Mouse (Mus musculus) midbrain, embryonic 16.5 days (tissue): ENCODE results near the gene Csrp1. TPM values are rescaled to one million over a fixed set of nuclear protein-coding genes. Genes with fewer than 3 reads are reported as not detected.

ENCODE experiments used
- ATAC-seq: fragments of 200-750 bp; cut with Nextera tagmentation; 2 replicates; pipeline ENCODE4 v1.8.0; 2017; ENCODE audit warnings: moderate TSS enrichment
- H3K27ac ChIP-seq: fragments of 300-500 bp; sonication (generic); 2 replicates; pipeline ENCODE4 v1.5.1; 2014; ENCODE audit warnings: mild to moderate bottlenecking, low read length, mixed read lengths
- H3K27me3 ChIP-seq: fragments of 300-500 bp; sonication (generic); 2 replicates; pipeline ENCODE4 v1.6.1; 2014; ENCODE audit warnings: low read depth, low read length, mixed read lengths; ENCODE audit not compliant: control insufficient read depth, insufficient read depth
- H3K36me3 ChIP-seq: fragments of 300-500 bp; sonication (generic); 2 replicates; pipeline ENCODE4 v1.6.1; 2014; ENCODE audit warnings: mild to moderate bottlenecking, low read length, moderate library complexity, mixed read lengths; ENCODE audit not compliant: control insufficient read depth, insufficient read depth
- H3K4me1 ChIP-seq: fragments of 300-500 bp; sonication (generic); 2 replicates; pipeline ENCODE4 v1.6.1; 2014; ENCODE audit warnings: mild to moderate bottlenecking, low read length, mixed read lengths; ENCODE audit not compliant: control insufficient read depth, insufficient read depth
- H3K4me2 ChIP-seq: fragments of 300-500 bp; sonication (generic); 2 replicates; pipeline ENCODE4 v1.6.1; 2014; ENCODE audit warnings: mild to moderate bottlenecking, low read length, mixed read lengths
- H3K4me3 ChIP-seq: fragments of 300-500 bp; sonication (generic); 2 replicates; pipeline ENCODE4 v1.5.1; 2014; ENCODE audit warnings: low read depth, mild to moderate bottlenecking, low read length, moderate library complexity, mixed read lengths
- H3K9ac ChIP-seq: fragments of 300-500 bp; sonication (generic); 2 replicates; pipeline ENCODE4 v1.6.1; 2014; ENCODE audit warnings: low read depth, low read length, mixed read lengths
- H3K9me3 ChIP-seq: fragments of 300-500 bp; sonication (generic); replicated peaks from 2 replicates; pipeline ENCODE4 v1.6.1; 2014; ENCODE audit warnings: mild to moderate bottlenecking, low read length, mixed read lengths; ENCODE audit not compliant: control insufficient read depth, poor library complexity, severe bottlenecking
- WGBS: fragments of 180-500 bp; shearing (Covaris S2); extraction: QIAGEN DNeasy Blood & Tissue Kit; methylation state at CpG from one replicate; pipeline ENCODE4 v1.1.7; 2014; 5-methylcytosine and 5-hydroxymethylcytosine counted together
- polyA plus RNA-seq: library from polyadenylated mRNA; unstranded; fragments of >200 nt; fragmentation: Nextera tagmentation; extraction: Ambion mirVana; gene quantifications from 2 replicates; pipeline ENCODE4 v1.2.1, GENCODE M21; 2015

The Csrp1 gene
- polyA plus RNA-seq, 1 experiment from 2014 or later, result 13.1 TPM

DNA sequence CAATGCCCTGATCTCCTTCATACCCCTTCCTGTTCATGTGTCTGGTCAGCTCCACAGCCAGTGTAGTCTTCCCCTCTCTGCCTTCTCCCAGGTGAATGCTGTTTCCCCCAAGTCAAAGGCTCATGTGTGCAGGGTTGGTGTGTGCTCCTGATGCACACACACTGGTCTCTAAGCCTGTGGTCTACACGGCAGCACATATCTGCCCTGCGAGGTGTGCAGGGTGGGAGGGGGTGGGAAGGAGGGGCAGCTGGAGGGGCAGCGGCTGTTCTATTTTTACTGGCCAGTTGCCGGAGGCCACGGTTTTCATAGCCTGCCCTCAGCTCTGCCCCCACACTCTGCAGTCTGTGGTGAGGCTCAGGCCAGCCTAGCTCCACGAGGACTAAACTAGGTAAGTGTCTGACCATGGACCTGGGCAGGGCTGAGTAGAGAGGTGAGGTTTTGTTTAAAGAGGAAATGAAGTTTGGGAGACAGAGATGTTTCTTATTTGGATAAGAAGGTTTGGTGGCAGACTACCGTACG, 79.3 kb downstream of the Csrp1 start:
- H3K4me3 ChIP-seq, result no peak overlapping the region
- no peaks in the 10 kb centered on the region for H3K9me3 ChIP-seq
- no peak overlapping the region for H3K4me2 ChIP-seq
- no peaks in the 10 kb centered on the region for H3K27me3 ChIP-seq
- WGBS, result 75% methylated on average over 8 of the region's 8 CpGs
- no peaks in the 10 kb centered on the region for H3K36me3 ChIP-seq
- peaks cover 1% of the 10 kb centered on the region; the same call in 1 of the 2 replicates for H3K4me1 ChIP-seq
- ATAC-seq, result no peak
- no peak overlapping the region for H3K9ac ChIP-seq
- H3K27ac ChIP-seq, result no peak overlapping the region

DNA sequence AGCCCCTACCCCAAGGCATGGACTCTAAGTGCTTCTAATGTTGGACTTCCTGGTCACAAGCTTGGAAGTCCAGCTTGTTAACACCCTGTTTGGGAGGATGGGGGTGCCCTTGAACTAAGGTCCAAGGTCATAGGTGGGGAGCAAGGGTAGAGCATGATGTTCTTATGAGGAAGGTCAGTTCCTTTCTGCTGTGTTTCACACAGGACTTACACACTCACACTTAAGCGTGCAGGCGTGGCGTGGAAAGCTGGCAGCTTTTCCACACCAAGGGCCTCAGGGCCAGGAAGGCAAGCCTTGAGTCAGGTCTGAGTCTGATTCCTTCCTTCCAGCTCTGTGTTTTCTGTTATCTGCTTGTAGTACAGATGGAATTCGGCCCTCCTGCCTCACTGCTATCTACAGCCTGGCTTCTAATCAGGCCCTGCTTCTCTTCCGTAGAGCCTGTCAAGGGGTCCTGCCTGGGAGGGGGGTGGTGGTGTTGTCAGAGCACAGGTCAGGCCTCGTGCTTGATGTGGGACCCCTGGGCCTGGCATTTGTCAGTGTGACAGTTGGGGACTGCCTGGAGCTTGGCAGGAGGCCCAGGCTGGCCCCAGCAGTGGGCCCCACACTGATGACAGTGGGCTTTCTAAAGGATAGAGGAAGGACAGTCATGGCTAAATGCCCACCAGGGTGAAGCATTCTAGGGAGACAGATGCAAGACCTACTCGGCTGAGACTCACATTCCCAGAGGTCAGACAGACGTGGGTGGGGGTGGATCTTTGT, 80.5 kb downstream of the Csrp1 start:
- no peaks in the 10 kb centered on the region for H3K9me3 ChIP-seq
- H3K36me3 ChIP-seq, result no peaks in the 10 kb centered on the region
- H3K27me3 ChIP-seq, result no peaks in the 10 kb centered on the region
- no peak overlapping the region for H3K9ac ChIP-seq
- H3K4me3 ChIP-seq, result no peak overlapping the region
- H3K4me2 ChIP-seq, result no peak overlapping the region
- WGBS, result 52% methylated on average over 8 of the region's 8 CpGs
- H3K27ac ChIP-seq, result no peak overlapping the region
- H3K4me1 ChIP-seq, result no peaks in the 10 kb centered on the region
- ATAC-seq, result no peak

Other genes with a start within 250 kb of the Csrp1 start
- 53.9 and 57.1 TPM in 2 replicates for gene Nav1, start 112.8 kb upstream of the Csrp1 start, polyA plus RNA-seq
- gene Phlda3, start 46.1 kb downstream of the Csrp1 start, polyA plus RNA-seq, result 26.6 and 33.0 TPM in 2 replicates
- gene Tnni1, start 59.4 kb downstream of the Csrp1 start, polyA plus RNA-seq, result 0.35 and 1.1 TPM in 2 replicates
- 0.95 and 1.3 TPM in 2 replicates for gene Lad1, start 98.5 kb downstream of the Csrp1 start, polyA plus RNA-seq
- 0.46 and 0.53 TPM in 2 replicates for gene Tnnt2, start 116.3 kb downstream of the Csrp1 start, polyA plus RNA-seq
- gene Pkp1, start 199.1 kb downstream of the Csrp1 start, polyA plus RNA-seq, result 0.06 TPM in 1 of 2 replicates, not detected in the other